Mouse (Mus musculus) heart, embryonic 10.5 days (tissue): Measurements from ENCODE around the gene Acox3. TPM values are rescaled to one million over a fixed set of nuclear protein-coding genes. Genes with fewer than 3 reads are reported as not detected.

Experiments
- DNase-seq: peaks from one replicate; pipeline ENCODE4 v3.0.0-alpha.2; 2017; ENCODE audit warnings: low spot score
- H3K27ac ChIP-seq: fragments of 300-500 bp; sonication (generic); 2 replicates; pipeline ENCODE4 v1.5.1; 2016; ENCODE audit warnings: mild to moderate bottlenecking
- H3K27me3 ChIP-seq: fragments of 300-500 bp; sonication (generic); 2 replicates; pipeline ENCODE4 v1.6.1; 2016; ENCODE audit warnings: mild to moderate bottlenecking; ENCODE audit not compliant: poor library complexity, insufficient read depth, severe bottlenecking
- H3K36me3 ChIP-seq: fragments of 300-500 bp; sonication (generic); 2 replicates; pipeline ENCODE4 v1.6.1; 2016; ENCODE audit warnings: mild to moderate bottlenecking, moderate library complexity
- H3K4me1 ChIP-seq: fragments of 300-500 bp; sonication (generic); 2 replicates; pipeline ENCODE4 v1.6.1; 2016; ENCODE audit warnings: mild to moderate bottlenecking
- H3K4me3 ChIP-seq: fragments of 300-500 bp; sonication (generic); 2 replicates; pipeline ENCODE4 v1.5.1; 2016; ENCODE audit warnings: mild to moderate bottlenecking, moderate library complexity
- H3K9me3 ChIP-seq: fragments of 300-500 bp; sonication (generic); 2 replicates; pipeline ENCODE4 v1.6.1; 2016; ENCODE audit warnings: mild to moderate bottlenecking, moderate library complexity
- WGBS: fragments of 180-500 bp; shearing (Covaris S2); methylation state at CpG from one replicate; pipeline ENCODE4 v1.1.7; 2016; 5-methylcytosine and 5-hydroxymethylcytosine counted together
- polyA plus RNA-seq: library from polyadenylated mRNA; unstranded; fragments of >200 nt; fragmentation: Nextera tagmentation; extraction: Ambion mirVana; gene quantifications from 2 replicates; pipeline ENCODE4 v1.2.1, GENCODE M21; 2016

Acox3 gene
- polyA plus RNA-seq, 1 experiment from 2014 or later: 9.9 TPM

GRCm38 (mm10) chr5:35605355-35605754 is 22.5 kb downstream of the Acox3 start:
- 74% methylated on average over 7 of the region's 7 CpGs for WGBS
- H3K4me1 ChIP-seq: peaks cover 41% of the 10 kb centered on the region
- H3K4me3 ChIP-seq: no peak overlapping the region
- DNase-seq: no peak
- H3K36me3 ChIP-seq: peaks cover 24% of the 10 kb centered on the region
- peaks cover 19% of the 10 kb centered on the region; the same call in 1 of the 2 replicates for H3K27me3 ChIP-seq
- no peaks in the 10 kb centered on the region for H3K9me3 ChIP-seq
- H3K27ac ChIP-seq: no peak overlapping the region

GRCm38 (mm10) chr5:35606800-35607199 is 24.0 kb downstream of the Acox3 start:
- Histone ChIP-seq H3K27me3 (peaks cover 30% of the 10 kb centered on the region; the same call in 1 of the 2 replicates), H3K36me3 (0 out of 2 replicates have a peak, but pooled peaks cover 10% of the 10 kb centered on the region), H3K9me3 (no peaks in the 10 kb centered on the region), H3K4me1 (peaks cover 42% of the 10 kb centered on the region), H3K27ac (no peak overlapping the region), H3K4me3 (no peak overlapping the region)
- 79% methylated on average over 7 of the region's 7 CpGs for WGBS
- no peak for DNase-seq

- 64% methylated on average over 7 of the region's 7 CpGs for WGBS
- DNase-seq: no peak
- 0 out of 2 replicates have a peak overlapping the region, but pooled peaks have one; percentile 0 for H3K27ac ChIP-seq
Observed at GRCm38 (mm10) chr5:35607784-35608183, 24.9 kb downstream of the Acox3 start.

GRCm38 (mm10) chr5:35608559-35608958 is 25.7 kb downstream of the Acox3 start:
- Histone ChIP-seq H3K4me3 (no peak overlapping the region), H3K4me1 (peaks cover 42% of the 10 kb centered on the region), H3K36me3 (no peaks in the 10 kb centered on the region), H3K27ac (peak overlapping the region; percentile 32), H3K27me3 (peaks cover 38% of the 10 kb centered on the region), H3K9me3 (no peaks in the 10 kb centered on the region)
- DNase-seq: no peak
- 75% methylated on average over 5 of the region's 5 CpGs for WGBS

More at GRCm38 (mm10) chr5:35607784-35608183, 24.9 kb downstream of the Acox3 start:
- Histone ChIP-seq H3K4me1 (peaks cover 42% of the 10 kb centered on the region), H3K27me3 (peaks cover 32% of the 10 kb centered on the region), H3K36me3 (0 out of 2 replicates have a peak, but pooled peaks cover 1% of the 10 kb centered on the region), H3K4me3 (no peak overlapping the region), H3K9me3 (no peaks in the 10 kb centered on the region)

- H3K27ac ChIP-seq: no peak overlapping the region
- no peak overlapping the region; the same call in 1 of the 2 replicates for H3K4me3 ChIP-seq
- WGBS: 42% methylated on average over 12 of the region's 12 CpGs
Observed at GRCm38 (mm10) chr5:35609381-35609780, 26.5 kb downstream of the Acox3 start.

GRCm38 (mm10) chr5:35609971-35610370 is 27.1 kb downstream of the Acox3 start:
- no peak for DNase-seq
- no peaks in the 10 kb centered on the region for H3K9me3 ChIP-seq
- 91% methylated on average over 2 of the region's 2 CpGs for WGBS
- peaks cover 38% of the 10 kb centered on the region for H3K27me3 ChIP-seq
- H3K27ac ChIP-seq: no peak overlapping the region
- no peaks in the 10 kb centered on the region for H3K36me3 ChIP-seq
- peaks cover 42% of the 10 kb centered on the region for H3K4me1 ChIP-seq
- no peak overlapping the region for H3K4me3 ChIP-seq

More at GRCm38 (mm10) chr5:35609381-35609780, 26.5 kb downstream of the Acox3 start:
- no peak for DNase-seq
- Histone ChIP-seq H3K36me3 (no peaks in the 10 kb centered on the region), H3K4me1 (peaks cover 42% of the 10 kb centered on the region), H3K27me3 (peaks cover 38% of the 10 kb centered on the region), H3K9me3 (no peaks in the 10 kb centered on the region)

- Histone ChIP-seq H3K4me3 (no peak overlapping the region), H3K4me1 (peaks cover 42% of the 10 kb centered on the region), H3K27ac (no peak overlapping the region), H3K9me3 (no peaks in the 10 kb centered on the region), H3K27me3 (peaks cover 38% of the 10 kb centered on the region), H3K36me3 (no peaks in the 10 kb centered on the region)
- DNase-seq: no peak
- 83% methylated on average over 7 of the region's 7 CpGs for WGBS
Observed at GRCm38 (mm10) chr5:35610381-35610780, 27.5 kb downstream of the Acox3 start.

GRCm38 (mm10) chr5:35611170-35611569 is 28.3 kb downstream of the Acox3 start:
- Histone ChIP-seq H3K27ac (no peak overlapping the region), H3K9me3 (no peaks in the 10 kb centered on the region), H3K4me3 (no peak overlapping the region), H3K27me3 (peaks cover 38% of the 10 kb centered on the region), H3K4me1 (peaks cover 42% of the 10 kb centered on the region), H3K36me3 (no peaks in the 10 kb centered on the region)
- WGBS: 86% methylated on average over 9 of the region's 9 CpGs
- DNase-seq: no peak

- Histone ChIP-seq H3K9me3 (no peaks in the 10 kb centered on the region), H3K27me3 (peaks cover 32% of the 10 kb centered on the region), H3K4me1 (peaks cover 45% of the 10 kb centered on the region), H3K4me3 (no peak overlapping the region), H3K36me3 (no peaks in the 10 kb centered on the region), H3K27ac (no peak overlapping the region)
- 87% methylated on average over 11 of the region's 11 CpGs for WGBS
- no peak for DNase-seq
Observed at GRCm38 (mm10) chr5:35611900-35612299, 29.1 kb downstream of the Acox3 start.

- Histone ChIP-seq H3K27ac (no peak overlapping the region), H3K4me3 (no peak overlapping the region), H3K9me3 (no peaks in the 10 kb centered on the region), H3K4me1 (peaks cover 45% of the 10 kb centered on the region), H3K36me3 (no peaks in the 10 kb centered on the region), H3K27me3 (peaks cover 32% of the 10 kb centered on the region)
- WGBS: 86% methylated on average over 8 of the region's 8 CpGs
- DNase-seq: no peak
Observed at GRCm38 (mm10) chr5:35612722-35613121, 29.9 kb downstream of the Acox3 start.

- H3K27ac ChIP-seq: 0 out of 2 replicates have a peak overlapping the region, but pooled peaks have one; percentile 36
- H3K27me3 ChIP-seq: peaks cover 28% of the 10 kb centered on the region
- no peak for DNase-seq
- no peak overlapping the region for H3K4me3 ChIP-seq
- no peaks in the 10 kb centered on the region for H3K9me3 ChIP-seq
- 46% methylated on average over 5 of the region's 5 CpGs for WGBS
- H3K4me1 ChIP-seq: peaks cover 42% of the 10 kb centered on the region
- H3K36me3 ChIP-seq: no peaks in the 10 kb centered on the region
Observed at GRCm38 (mm10) chr5:35616943-35617342, 34.1 kb downstream of the Acox3 start.

GRCm38 (mm10) chr5:35621114-35621513 is 38.3 kb downstream of the Acox3 start:
- Histone ChIP-seq H3K36me3 (no peaks in the 10 kb centered on the region), H3K9me3 (no peaks in the 10 kb centered on the region), H3K27ac (peak overlapping the region; percentile 24; the same call in 1 of the 2 replicates), H3K4me3 (no peak overlapping the region), H3K4me1 (peaks cover 50% of the 10 kb centered on the region), H3K27me3 (peaks cover 31% of the 10 kb centered on the region)
- peak; percentile 91 for DNase-seq
- WGBS: 4% methylated on average over 4 of the region's 4 CpGs

- no peak for DNase-seq
- Histone ChIP-seq H3K36me3 (no peaks in the 10 kb centered on the region), H3K9me3 (no peaks in the 10 kb centered on the region), H3K4me1 (peaks cover 39% of the 10 kb centered on the region), H3K27ac (no peak overlapping the region), H3K4me3 (no peak overlapping the region), H3K27me3 (peaks cover 26% of the 10 kb centered on the region)
Observed at GRCm38 (mm10) chr5:35623831-35624230, 41.0 kb downstream of the Acox3 start.

- Histone ChIP-seq H3K4me1 (peaks cover 36% of the 10 kb centered on the region), H3K9me3 (no peaks in the 10 kb centered on the region), H3K36me3 (no peaks in the 10 kb centered on the region), H3K4me3 (no peak overlapping the region), H3K27me3 (peaks cover 17% of the 10 kb centered on the region; the same call in 1 of the 2 replicates), H3K27ac (no peak overlapping the region)
- no peak for DNase-seq
- WGBS: 64% methylated on average over 4 of the region's 4 CpGs
Observed at GRCm38 (mm10) chr5:35624751-35625239, 42.0 kb downstream of the Acox3 start.
